12 mouse cellular contexts compared by ENCODE assay signal in the genomic region with DNA sequence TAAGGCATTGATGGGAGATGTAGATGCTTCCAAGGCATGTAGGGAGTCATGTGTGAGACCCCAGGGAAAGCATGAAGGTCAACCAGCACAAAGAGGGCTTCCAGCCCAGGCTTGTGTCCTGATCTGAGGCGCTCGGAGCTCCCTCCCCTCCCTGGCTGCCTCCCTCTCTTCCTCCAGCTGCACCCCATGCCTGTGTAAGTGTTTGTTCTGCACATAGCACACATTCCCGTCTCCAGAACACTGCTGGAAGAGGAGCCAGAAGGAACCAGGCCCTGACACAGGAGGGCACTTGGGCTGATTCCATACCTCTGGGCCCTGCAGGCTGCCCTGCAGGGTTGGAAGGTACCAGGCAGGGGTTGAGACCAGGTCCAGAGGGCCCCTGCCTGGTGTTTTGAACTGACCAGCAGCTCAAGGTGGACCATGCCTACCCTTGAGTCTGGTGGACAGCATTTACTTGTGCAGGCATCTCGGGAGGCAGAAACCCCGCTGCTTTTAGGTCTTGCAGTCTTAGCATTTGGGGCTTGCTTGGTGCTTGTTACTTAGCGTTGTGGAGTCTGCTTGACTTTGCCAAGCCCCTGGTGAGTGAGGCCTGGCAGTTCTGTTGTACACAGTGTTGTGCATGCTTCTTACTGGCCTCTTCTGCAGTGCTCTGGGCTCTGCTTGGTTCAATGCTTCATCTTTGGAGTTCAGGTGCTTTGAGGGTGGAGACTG. TPM values are rescaled to one million over a fixed set of nuclear protein-coding genes. Genes with fewer than 3 reads are reported as not detected.
DNase-seq lines count a peak whose midpoint lies in the region; ATAC-seq and TF ChIP-seq lines count a peak whose summit lies in the region.
"Had no signal": no experiment of that assay in that cellular context is flagged by ENCODE, and none has a peak within 500 bp of the region (broad histone marks: within the 10 kb centered on the region; RNA-seq: fewer than 3 reads in every experiment).

No protein-coding gene starts in this region.

- intact Hi-C loops in heart, postnatal 14 days (cut with DNase I): no loop called here

- no peaks in the 10 kb centered on the region for H3K9me3 ChIP-seq in heart, embryonic 10.5 days
- H3K9me3 ChIP-seq in midbrain, embryonic 15.5 days: no peaks in the 10 kb centered on the region
- no peaks in the 10 kb centered on the region for H3K9me3 ChIP-seq in midbrain, embryonic 14.5 days (ENCODE audit: control insufficient read depth, low read length)
- no peaks in the 10 kb centered on the region for H3K9me3 ChIP-seq in stomach, postnatal 0 days (ENCODE audit: control insufficient read depth, low read length)

- H3K4me3 ChIP-seq in heart, embryonic 10.5 days: 0 out of 2 replicates have a peak overlapping the region, but pooled peaks have one; percentile 7
- H3K4me3 ChIP-seq in midbrain, embryonic 15.5 days: no peak overlapping the region
- H3K4me3 ChIP-seq in midbrain, embryonic 14.5 days (replicated peaks; ENCODE audit: low read depth, low read length): no peak overlapping the region
- no peak overlapping the region for H3K4me3 ChIP-seq in stomach, postnatal 0 days (ENCODE audit: low read depth, low read length)

- peaks cover 46% of the 10 kb centered on the region for H3K4me1 ChIP-seq in heart, embryonic 10.5 days
- H3K4me1 ChIP-seq in midbrain, embryonic 15.5 days: peaks cover 1% of the 10 kb centered on the region
- 0 out of 2 replicates have a peak, but pooled peaks cover under 1% of the 10 kb centered on the region for H3K4me1 ChIP-seq in midbrain, embryonic 14.5 days (ENCODE audit: control insufficient read depth, insufficient read depth, low read length)
- H3K4me1 ChIP-seq in stomach, postnatal 0 days (replicated peaks; ENCODE audit: control insufficient read depth, insufficient read depth): peaks cover 6% of the 10 kb centered on the region; the same call in 1 of the 2 replicates

- ATAC-seq in midbrain, embryonic 15.5 days (replicated peaks): no peak
- ATAC-seq in midbrain, embryonic 14.5 days (ENCODE audit: low FRiP score, low TSS enrichment): no peak
- peak; percentile 57; the same call in 1 of the 2 replicates for ATAC-seq in stomach, postnatal 0 days (ENCODE audit: low FRiP score, low TSS enrichment)
- ATAC-seq: Patski had no signal

- no peaks in the 10 kb centered on the region for H3K27me3 ChIP-seq in heart, embryonic 10.5 days (ENCODE audit: insufficient read depth, poor library complexity, severe bottlenecking)
- H3K27me3 ChIP-seq in midbrain, embryonic 15.5 days (replicated peaks): no peaks in the 10 kb centered on the region
- H3K27me3 ChIP-seq in midbrain, embryonic 14.5 days (ENCODE audit: control insufficient read depth, insufficient read depth, low read length): no peaks in the 10 kb centered on the region
- H3K27me3 ChIP-seq in stomach, postnatal 0 days (ENCODE audit: control insufficient read depth, insufficient read depth, low read length): no peaks in the 10 kb centered on the region

- no peak for DNase-seq in heart, embryonic 10.5 days (ENCODE audit: low spot score)
- DNase-seq in heart, postnatal 14 days: no peak
- no peak for DNase-seq in midbrain, embryonic 14.5 days
- DNase-seq in lung, adult 18-20 months: peak; percentile 73 to 80
- no peak for DNase-seq in stomach, postnatal 0 days (ENCODE audit: low spot score)
- DNase-seq in layer of hippocampus, postnatal 25 days (ENCODE audit: extremely low spot score in 1 of 2, low spot score in 1 of 2): no peak
- DNase-seq in frontal cortex, postnatal 25 days (ENCODE audit: low spot score in 2 of 2): no peak
- DNase-seq: B cell, adult 2 months; heart, postnatal 36 days; right cerebral cortex, postnatal 25 days had no signal

- H3K36me3 ChIP-seq in heart, embryonic 10.5 days: no peaks in the 10 kb centered on the region
- no peaks in the 10 kb centered on the region for H3K36me3 ChIP-seq in midbrain, embryonic 15.5 days (replicated peaks)
- H3K36me3 ChIP-seq in midbrain, embryonic 14.5 days (ENCODE audit: control insufficient read depth, insufficient read depth, low read length): no peaks in the 10 kb centered on the region
- no peaks in the 10 kb centered on the region for H3K36me3 ChIP-seq in stomach, postnatal 0 days (ENCODE audit: control insufficient read depth, insufficient read depth, low read length)

- H3K4me2 ChIP-seq in midbrain, embryonic 15.5 days: no peak overlapping the region
- H3K4me2 ChIP-seq in midbrain, embryonic 14.5 days (ENCODE audit: low read length): no peak overlapping the region
- H3K4me2 ChIP-seq in stomach, postnatal 0 days (replicated peaks; ENCODE audit: low read depth): no peak overlapping the region

- WGBS in heart, embryonic 10.5 days: 59% methylated on average over 6 of the region's 6 CpGs
- WGBS in midbrain, embryonic 15.5 days: 69% methylated on average over 6 of the region's 6 CpGs
- WGBS in midbrain, embryonic 14.5 days: 77% methylated on average over 6 of the region's 6 CpGs
- WGBS in stomach, postnatal 0 days: 35% methylated on average over 5 of the region's 6 CpGs

- TF ChIP-seq EP300 in stomach, postnatal 0 days (optimal IDR thresholded peaks at IDR 0.05): no peak

- no peak overlapping the region for H3K9ac ChIP-seq in midbrain, embryonic 15.5 days
- no peak overlapping the region for H3K9ac ChIP-seq in midbrain, embryonic 14.5 days (replicated peaks; ENCODE audit: low read length)
- no peak overlapping the region for H3K9ac ChIP-seq in stomach, postnatal 0 days (ENCODE audit: low read length)

- TF ChIP-seq CTCF in stomach, postnatal 0 days (IDR thresholded peaks at IDR 0.05; ENCODE audit: low read depth): no peak

- H3K27ac ChIP-seq in heart, embryonic 10.5 days: peak overlapping the region; percentile 78
- H3K27ac ChIP-seq in midbrain, embryonic 15.5 days: 0 out of 2 replicates have a peak overlapping the region, but pooled peaks have one; percentile 11
- H3K27ac ChIP-seq in midbrain, embryonic 14.5 days (replicated peaks; ENCODE audit: low read depth, low read length): no peak overlapping the region
- peak overlapping the region; percentile 71 for H3K27ac ChIP-seq in stomach, postnatal 0 days (replicated peaks)

RNA-seq across cellular contexts. Expression of a gene that starts 45.2 kb away (rescaled TPM):
- 3.8 and 5.1 TPM in 2 replicates for polyA plus RNA-seq in heart, embryonic 10.5 days (2016; fragmentation: Nextera tagmentation; extraction: Ambion mirVana)
- total RNA-seq in heart, postnatal 14 days (2021): 10 to 100 TPM; 50.4 to 50.9 TPM
- polyA plus RNA-seq in midbrain, embryonic 15.5 days (2015; fragmentation: Nextera tagmentation; extraction: Ambion mirVana): 8.7 and 9.1 TPM in 2 replicates
- polyA plus RNA-seq in midbrain, embryonic 14.5 days (2014; fragmentation: Nextera tagmentation; extraction: Ambion mirVana): 8.4 and 8.7 TPM in 2 replicates
- 2.2 and 2.3 TPM in 2 replicates for polyA plus RNA-seq in stomach, postnatal 0 days (2015; fragmentation: Nextera tagmentation; extraction: Ambion mirVana)
- total RNA-seq in layer of hippocampus, postnatal 25 days (2021): 10 to 100 TPM; 73.7 TPM

Comparison
In these comparisons a context has a peak if more than half of its experiments do, and no peak if none do; other contexts are left out.
1. DNase-seq: peak in lung, adult 18-20 months (2 of 2); none in heart, embryonic 10.5 days (single experiment), heart, postnatal 14 days (0 of 2), midbrain, embryonic 14.5 days (single experiment), stomach, postnatal 0 days (single experiment), layer of hippocampus, postnatal 25 days (0 of 2) and frontal cortex, postnatal 25 days (0 of 2).